Mouse (Mus musculus) kidney, adult 10 weeks (tissue): Measurements from ENCODE around the gene Ndc1. TPM values are rescaled to one million over a fixed set of nuclear protein-coding genes. Genes with fewer than 3 reads are reported as not detected.

Experiments
- polyA plus RNA-seq: library from polyadenylated mRNA; stranded (reverse); fragments of 350-450 nt; fragmentation: Illumina TruSeq; extraction: RNeasy Lipid Tissue Mini Kit (QIAGEN cat#74804); gene quantifications from one replicate; pipeline ENCODE4 v1.2.3, GENCODE M21; 2014; ENCODE audit warnings: low read depth, low replicate concordance

Gene Ndc1
- 15.8 TPM for polyA plus RNA-seq

GRCm38 (mm10) chr4:107367567-107368314 is at the start of gene Ndc1:
Gene Ndc1, plus strand, starts transcription at chr4:107367784.

GRCm38 (mm10) chr4:107434356-107435237 is 67.0 kb downstream of the Ndc1 start, which contains the start of gene Glis1:
Gene Glis1, plus strand, starts transcription at chr4:107434591.

Other genes with a start within 250 kb of the Ndc1 start
- gene Tmem59, start 189.4 kb upstream of the Ndc1 start, polyA plus RNA-seq: 1,107 TPM
- 30.9 TPM for gene Tceanc2, start 188.7 kb upstream of the Ndc1 start, polyA plus RNA-seq
- gene Ldlrad1, start 158.6 kb upstream of the Ndc1 start, polyA plus RNA-seq: not detected
- gene Lrrc42, start 114.3 kb upstream of the Ndc1 start, polyA plus RNA-seq: 28.1 TPM
- gene Hspb11, start 114.2 kb upstream of the Ndc1 start, polyA plus RNA-seq: 72.5 TPM
- 147 TPM for gene Dio1, start 60.6 kb upstream of the Ndc1 start, polyA plus RNA-seq
- gene Yipf1, start 53.4 kb upstream of the Ndc1 start, polyA plus RNA-seq: 46.0 TPM
- not detected for gene Glis1, start 66.8 kb downstream of the Ndc1 start, polyA plus RNA-seq